Mouse (Mus musculus) hindbrain, embryonic 11.5 days (tissue): ENCODE data around the gene Cdcp2. TPM values are rescaled to one million over a fixed set of nuclear protein-coding genes. Genes with fewer than 3 reads are reported as not detected.
A peak's percentile ranks its signal among the peaks of the same experiment; 100 is the strongest.

Experiments used
- ATAC-seq: fragments of 200-750 bp; cut with Nextera tagmentation; 2 replicates; pipeline ENCODE4 v1.8.0; 2017; ENCODE audit warnings: mild to moderate bottlenecking, moderate TSS enrichment, moderate library complexity; ENCODE audit not compliant: low FRiP score
- DNase-seq: peaks from one replicate; pipeline ENCODE4 v3.0.0-alpha.2; 2015; ENCODE audit warnings: low spot score
- H3K27ac ChIP-seq: fragments of 300-500 bp; sonication (generic); 2 replicates; pipeline ENCODE4 v1.5.1; 2014; ENCODE audit warnings: mild to moderate bottlenecking, low read depth, low read length
- H3K27me3 ChIP-seq: fragments of 300-500 bp; sonication (generic); 2 replicates; pipeline ENCODE4 v1.6.1; 2014; ENCODE audit warnings: mild to moderate bottlenecking, low read length, moderate library complexity, mixed read lengths; ENCODE audit not compliant: control insufficient read depth, insufficient read depth
- H3K36me3 ChIP-seq: fragments of 300-500 bp; sonication (generic); 2 replicates; pipeline ENCODE4 v1.6.1; 2014; ENCODE audit warnings: mild to moderate bottlenecking, low read length, moderate library complexity, mixed read lengths; ENCODE audit not compliant: control insufficient read depth, insufficient read depth
- H3K4me1 ChIP-seq: fragments of 300-500 bp; sonication (generic); replicated peaks from 2 replicates; pipeline ENCODE4 v1.6.1; 2014; ENCODE audit warnings: low read length, mixed read lengths; ENCODE audit not compliant: control insufficient read depth, insufficient read depth
- H3K4me2 ChIP-seq: fragments of 300-500 bp; sonication (generic); replicated peaks from 2 replicates; pipeline ENCODE4 v1.6.1; 2014; ENCODE audit warnings: mild to moderate bottlenecking, low read depth, low read length
- H3K4me3 ChIP-seq: fragments of 300-500 bp; sonication (generic); 2 replicates; pipeline ENCODE4 v1.5.1; 2014; ENCODE audit warnings: low read depth, low read length
- H3K9ac ChIP-seq: fragments of 300-500 bp; sonication (generic); 2 replicates; pipeline ENCODE4 v1.6.1; 2014; ENCODE audit warnings: low read depth, low read length
- H3K9me3 ChIP-seq: fragments of 300-500 bp; sonication (generic); 2 replicates; pipeline ENCODE4 v1.6.1; 2016; ENCODE audit warnings: low read length; ENCODE audit not compliant: control insufficient read depth
- WGBS: fragments of 180-500 bp; shearing (Covaris S2); extraction: QIAGEN DNeasy Blood & Tissue Kit; methylation state at CpG from one replicate; pipeline ENCODE4 v1.1.7; 2014; 5-methylcytosine and 5-hydroxymethylcytosine counted together
- polyA plus RNA-seq: library from polyadenylated mRNA; unstranded; fragments of >200 nt; fragmentation: Nextera tagmentation; extraction: Ambion mirVana; gene quantifications from 2 replicates; pipeline ENCODE4 v1.2.1, GENCODE M21; 2014

Gene Cdcp2
- polyA plus RNA-seq, 1 experiment from 2014 or later = 0.20 TPM

- DNase-seq (no peak), ATAC-seq (no peak)
- no peaks in the 10 kb centered on the region for H3K27me3 ChIP-seq
- no peak overlapping the region for H3K27ac ChIP-seq
- H3K4me3 ChIP-seq = no peak overlapping the region
- no peak overlapping the region for H3K4me2 ChIP-seq
- H3K4me1 ChIP-seq = peaks cover 8% of the 10 kb centered on the region; the same call in 1 of the 2 replicates
- no peaks in the 10 kb centered on the region for H3K36me3 ChIP-seq
- H3K9ac ChIP-seq = no peak overlapping the region
- no peaks in the 10 kb centered on the region for H3K9me3 ChIP-seq
Measured at GRCm38 (mm10) chr4:107079716-107080115, 17.0 kb upstream of the Cdcp2 start.

- Histone ChIP-seq H3K36me3 (no peaks in the 10 kb centered on the region), H3K27me3 (no peaks in the 10 kb centered on the region), H3K27ac (no peak overlapping the region), H3K4me2 (no peak overlapping the region), H3K9me3 (no peaks in the 10 kb centered on the region), H3K9ac (no peak overlapping the region), H3K4me3 (no peak overlapping the region), H3K4me1 (peaks cover 11% of the 10 kb centered on the region)
- DNase-seq = no peak
- 87% methylated on average over 3 of the region's 3 CpGs for WGBS
- ATAC-seq = no peak
Measured at GRCm38 (mm10) chr4:107082185-107082584, 14.5 kb upstream of the Cdcp2 start.

- Histone ChIP-seq H3K9ac (no peak overlapping the region), H3K9me3 (no peaks in the 10 kb centered on the region), H3K4me2 (no peak overlapping the region), H3K27me3 (no peaks in the 10 kb centered on the region), H3K4me3 (no peak overlapping the region), H3K36me3 (no peaks in the 10 kb centered on the region), H3K4me1 (peaks cover 11% of the 10 kb centered on the region), H3K27ac (peak overlapping the region; percentile 92; the same call in 1 of the 2 replicates)
- ATAC-seq (no peak), DNase-seq (no peak)
- WGBS = 95% methylated on average over 4 of the region's 4 CpGs
Measured at GRCm38 (mm10) chr4:107083126-107083525, 13.6 kb upstream of the Cdcp2 start.

DNA sequence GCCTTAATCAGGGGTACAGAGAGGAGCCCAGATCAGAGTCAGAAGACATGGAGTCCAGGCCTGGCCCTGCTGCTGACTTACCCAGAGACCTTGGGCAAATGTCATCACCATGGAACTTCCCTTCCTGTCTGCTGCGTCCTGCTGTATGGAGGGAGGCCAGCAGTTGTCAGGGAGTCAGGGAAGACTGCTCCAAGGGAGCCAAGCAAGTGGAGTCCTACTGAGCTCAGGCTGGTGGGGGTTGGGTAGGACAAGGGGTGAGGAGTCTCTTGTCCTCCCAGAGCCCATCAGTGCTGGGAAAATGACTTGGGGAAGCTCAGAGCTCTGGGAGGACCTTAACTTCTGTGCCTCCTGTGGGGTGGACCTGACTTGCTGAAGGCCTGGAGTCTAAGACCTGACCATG, 12.3 kb upstream of the Cdcp2 start:
- no peaks in the 10 kb centered on the region for H3K27me3 ChIP-seq
- peak overlapping the region; percentile 92 for H3K27ac ChIP-seq
- ATAC-seq = peak; percentile 71
- no peak overlapping the region for H3K4me2 ChIP-seq
- no peak overlapping the region for H3K4me3 ChIP-seq
- no peaks in the 10 kb centered on the region for H3K36me3 ChIP-seq
- H3K4me1 ChIP-seq = peaks cover 11% of the 10 kb centered on the region
- WGBS = 13% methylated on average over 1 of the region's 1 CpGs
- H3K9me3 ChIP-seq = no peaks in the 10 kb centered on the region
- H3K9ac ChIP-seq = no peak overlapping the region
- no peak for DNase-seq

GRCm38 (mm10) chr4:107084858-107085257, 11.8 kb upstream of the Cdcp2 start:
- no peak overlapping the region for H3K4me2 ChIP-seq
- peaks cover 11% of the 10 kb centered on the region for H3K4me1 ChIP-seq
- no peak overlapping the region for H3K4me3 ChIP-seq
- DNase-seq = peak; percentile 86
- H3K27ac ChIP-seq = peak overlapping the region; percentile 92
- no peaks in the 10 kb centered on the region for H3K36me3 ChIP-seq
- no peaks in the 10 kb centered on the region for H3K27me3 ChIP-seq
- ATAC-seq = peak; percentile 94
- WGBS = 12% methylated on average over 6 of the region's 6 CpGs
- no peaks in the 10 kb centered on the region for H3K9me3 ChIP-seq
- H3K9ac ChIP-seq = no peak overlapping the region

- ATAC-seq (no peak), DNase-seq (no peak)
- Histone ChIP-seq H3K9ac (no peak overlapping the region), H3K9me3 (no peaks in the 10 kb centered on the region), H3K4me3 (no peak overlapping the region), H3K36me3 (no peaks in the 10 kb centered on the region), H3K27ac (no peak overlapping the region), H3K4me2 (no peak overlapping the region), H3K27me3 (no peaks in the 10 kb centered on the region), H3K4me1 (peaks cover 4% of the 10 kb centered on the region)
- WGBS = 82% methylated on average over 14 of the region's 14 CpGs
Measured at GRCm38 (mm10) chr4:107091696-107092095, 5.0 kb upstream of the Cdcp2 start.

GRCm38 (mm10) chr4:107094484-107095187, 2.1 kb upstream of the Cdcp2 start:
- 77% methylated on average over 16 of the region's 16 CpGs for WGBS
- Histone ChIP-seq H3K36me3 (no peaks in the 10 kb centered on the region), H3K4me2 (no peak overlapping the region), H3K27me3 (no peaks in the 10 kb centered on the region), H3K9ac (no peak overlapping the region), H3K27ac (no peak overlapping the region), H3K9me3 (no peaks in the 10 kb centered on the region), H3K4me1 (peaks cover 4% of the 10 kb centered on the region), H3K4me3 (no peak overlapping the region)
- DNase-seq (peak; percentile 37), ATAC-seq (no peak)

- peak; percentile 39 for DNase-seq
- ATAC-seq = peak; percentile 51
- no peak overlapping the region for H3K4me2 ChIP-seq
- H3K4me1 ChIP-seq = peaks cover 4% of the 10 kb centered on the region
- no peaks in the 10 kb centered on the region for H3K27me3 ChIP-seq
- H3K27ac ChIP-seq = peak overlapping the region; percentile 51
- no peak overlapping the region for H3K4me3 ChIP-seq
- no peak overlapping the region for H3K9ac ChIP-seq
- no peaks in the 10 kb centered on the region for H3K36me3 ChIP-seq
- 32% methylated on average over 6 of the region's 6 CpGs for WGBS
- no peaks in the 10 kb centered on the region for H3K9me3 ChIP-seq
Measured at GRCm38 (mm10) chr4:107096043-107096442, 648 bp upstream of the Cdcp2 start.

DNA sequence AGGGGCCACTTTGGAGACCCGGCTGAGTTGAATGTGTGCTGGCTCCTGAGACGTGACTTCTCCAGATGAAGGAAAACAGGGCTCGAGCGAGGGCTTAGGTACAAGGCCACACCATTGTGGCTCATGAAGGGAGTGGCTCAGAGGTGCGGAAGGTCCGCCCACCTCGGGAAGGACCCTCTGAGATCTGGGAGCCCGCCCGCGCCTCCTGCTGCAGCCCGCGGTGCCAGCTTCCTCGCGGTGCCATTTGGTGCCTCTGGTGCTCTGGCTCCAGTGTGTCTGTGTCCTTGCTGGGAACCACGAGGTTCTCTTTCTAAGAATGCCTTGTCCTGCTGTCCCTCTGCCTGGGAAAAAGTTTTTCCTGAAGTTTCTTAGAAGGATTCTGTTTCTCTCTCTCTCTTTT, 1.2 kb downstream of the Cdcp2 start:
- 53% methylated on average over 15 of the region's 15 CpGs for WGBS
- H3K4me1 ChIP-seq = peaks cover 4% of the 10 kb centered on the region
- no peak for DNase-seq

More for the DNA sequence above, 1.2 kb downstream of the Cdcp2 start:
- no peak for ATAC-seq
- H3K27ac ChIP-seq = peak overlapping the region; percentile 52
- no peaks in the 10 kb centered on the region for H3K27me3 ChIP-seq
- no peaks in the 10 kb centered on the region for H3K36me3 ChIP-seq
- H3K4me2 ChIP-seq = no peak overlapping the region
- no peak overlapping the region for H3K9ac ChIP-seq
- H3K9me3 ChIP-seq = no peaks in the 10 kb centered on the region
- no peak overlapping the region for H3K4me3 ChIP-seq
